Mouse (Mus musculus) G1E (cell line): ENCODE measurements around the gene Zfp653. TPM values are rescaled to one million over a fixed set of nuclear protein-coding genes. Genes with fewer than 3 reads are reported as not detected.

Source experiments
- ATAC-seq: 2 replicates; pipeline ENCODE4 v1.8.0; 2016; ENCODE audit warnings: mild to moderate bottlenecking; ENCODE audit not compliant: insufficient number of reproducible peaks, poor library complexity, low FRiP score, severe bottlenecking; ENCODE audit errors: extremely low read depth
- DNase-seq: peaks from one replicate; pipeline ENCODE4 v3.0.0; 2012; ENCODE audit warnings: low spot score
- H3K27me3 ChIP-seq: 2 replicates; pipeline ENCODE4 v1.6.1; 2012; ENCODE audit warnings: mild to moderate bottlenecking, low read length, inconsistent platforms; ENCODE audit not compliant: insufficient read depth
- H3K36me3 ChIP-seq: replicated peaks from 2 replicates; pipeline ENCODE3; 2012; ENCODE audit warnings: mild to moderate bottlenecking, inconsistent platforms
- H3K4me1 ChIP-seq: 2 replicates; pipeline ENCODE4 v1.6.1; 2012; ENCODE audit warnings: low read depth, low read length, inconsistent platforms, mixed read lengths; ENCODE audit not compliant: insufficient read depth
- H3K4me3 ChIP-seq: 2 replicates; pipeline ENCODE4 v1.5.1; 2012; ENCODE audit warnings: low read depth, mild to moderate bottlenecking, inconsistent platforms, low read length, moderate library complexity, mixed read lengths
- H3K9me3 ChIP-seq: replicated peaks from 2 replicates; pipeline ENCODE4 v1.6.1; 2012; ENCODE audit warnings: inconsistent platforms
- CTCF ChIP-seq: IDR thresholded peaks from 2 replicates; pipeline ENCODE4 v1.5.1; 2012; ENCODE audit warnings: low read depth, low read length, inconsistent platforms, mixed read lengths
- GATA1 ChIP-seq: IDR thresholded peaks from 2 replicates; pipeline ENCODE4 v1.6.1; 2012; ENCODE audit warnings: borderline replicate concordance, low read length, inconsistent platforms, mixed read lengths
- GATA2 ChIP-seq: IDR thresholded peaks from 2 replicates; pipeline ENCODE4 v1.6.1; 2012; ENCODE audit warnings: low read depth, low read length, inconsistent platforms, borderline replicate concordance
- POLR2AphosphoS5 ChIP-seq: IDR thresholded peaks from 2 replicates; pipeline ENCODE4 v1.6.1; 2012; ENCODE audit warnings: low read depth, low read length, inconsistent platforms; ENCODE audit not compliant: insufficient replicate concordance
- TAL1 ChIP-seq: conservative IDR thresholded peaks from 2 replicates; pipeline ENCODE4 v1.6.1; 2012; ENCODE audit warnings: low read depth, low read length, inconsistent platforms, mixed read lengths
- polyA plus RNA-seq: library from polyadenylated mRNA; stranded (reverse); fragments of >175 nt; gene quantifications from 2 replicates; pipeline ENCODE4 v1.2.3, GENCODE M21; 2012
- total RNA-seq, 2 experiments: library from RNA; stranded (forward) in 1 of 2; stranded (reverse) in 1 of 2; fragments of 200-1000 nt in 1 of 2; fragments of >200 nt in 1 of 2; fragmentation: Nextera tagmentation in 1 of 2; gene quantifications; 2 replicates each; pipeline ENCODE4 v1.2.3; 2014 to 2017

The Zfp653 gene
- 7.3 and 10.5 TPM in 2 replicates for total RNA-seq (2014; fragmentation: Nextera tagmentation)
- total RNA-seq (2017), result 9.1 and 11.3 TPM in 2 replicates
- 19.0 and 22.4 TPM in 2 replicates for polyA plus RNA-seq

GRCm38 (mm10) chr9:22070791-22071573 lies at the start of gene Zfp653, which contains the start of gene Gm49318:
Gene Zfp653, minus strand, starts transcription at chr9:22071376.
Gene Gm49318, minus strand, starts transcription at chr9:22071259.
- DNase-seq (peak; percentile 97), ATAC-seq (peak; percentile 94)
- H3K36me3 ChIP-seq, result peaks cover 82% of the 10 kb centered on the region
- H3K9me3 ChIP-seq, result no peaks in the 10 kb centered on the region
- no peak for TF ChIP-seq POLR2AphosphoS5
- TF ChIP-seq GATA2, result no peak
- TF ChIP-seq GATA1, result no peak
- TF ChIP-seq CTCF, result no peak
- no peak for TF ChIP-seq TAL1
- peaks cover 29% of the 10 kb centered on the region for H3K4me1 ChIP-seq
- peak within 1 kb of the TSS; percentile 87 for H3K4me3 ChIP-seq
- no peaks in the 10 kb centered on the region for H3K27me3 ChIP-seq

- DNase-seq (no peak), ATAC-seq (no peak)
- H3K27me3 ChIP-seq, result no peaks in the 10 kb centered on the region
- H3K4me3 ChIP-seq, result no peak overlapping the region
- peaks cover 10% of the 10 kb centered on the region for H3K36me3 ChIP-seq
- H3K4me1 ChIP-seq, result peaks cover 81% of the 10 kb centered on the region
- TF ChIP-seq POLR2AphosphoS5, result no peak
- no peak for TF ChIP-seq GATA2
- TF ChIP-seq GATA1, result no peak
- TF ChIP-seq CTCF, result no peak
- TF ChIP-seq TAL1, result no peak
- 0 out of 2 replicates have a peak, but pooled peaks cover 2% of the 10 kb centered on the region for H3K9me3 ChIP-seq
Measured at GRCm38 (mm10) chr9:22119543-22119942, 48.4 kb upstream of the Zfp653 start.

- ATAC-seq (no peak), DNase-seq (no peak)
- TF ChIP-seq POLR2AphosphoS5, result no peak
- no peak for TF ChIP-seq CTCF
- no peak for TF ChIP-seq TAL1
- no peak for TF ChIP-seq GATA1
- no peaks in the 10 kb centered on the region for H3K27me3 ChIP-seq
- 0 out of 2 replicates have a peak, but pooled peaks cover 2% of the 10 kb centered on the region for H3K9me3 ChIP-seq
- peak overlapping the region; percentile 87; the same call in 1 of the 2 replicates for H3K4me3 ChIP-seq
- peaks cover 26% of the 10 kb centered on the region for H3K36me3 ChIP-seq
- H3K4me1 ChIP-seq, result peaks cover 78% of the 10 kb centered on the region
Measured at GRCm38 (mm10) chr9:22117754-22118456, 46.7 kb upstream of the Zfp653 start.

GRCm38 (mm10) chr9:22116740-22117426 lies 45.7 kb upstream of the Zfp653 start, which contains the start of gene Elof1:
Gene Elof1, minus strand, starts transcription at chr9:22117172.
- ATAC-seq, result peak; percentile 91
- Histone ChIP-seq H3K36me3 (peaks cover 37% of the 10 kb centered on the region), H3K27me3 (no peaks in the 10 kb centered on the region), H3K4me3 (peak within 1 kb of the TSS; percentile 87), H3K9me3 (0 out of 2 replicates have a peak, but pooled peaks cover 2% of the 10 kb centered on the region), H3K4me1 (peaks cover 68% of the 10 kb centered on the region)
- TF ChIP-seq CTCF (no peak), TAL1 (no peak), POLR2AphosphoS5 (no peak), GATA2 (no peak), GATA1 (no peak)
- DNase-seq, result peak; percentile 88

- DNase-seq, result no peak
- TF ChIP-seq GATA1 (no peak), CTCF (no peak), TAL1 (no peak), GATA2 (no peak), POLR2AphosphoS5 (no peak)
- Histone ChIP-seq H3K27me3 (no peaks in the 10 kb centered on the region), H3K4me1 (peaks cover 61% of the 10 kb centered on the region), H3K36me3 (peaks cover 45% of the 10 kb centered on the region), H3K9me3 (0 out of 2 replicates have a peak, but pooled peaks cover 2% of the 10 kb centered on the region), H3K4me3 (peak overlapping the region; percentile 87)
- ATAC-seq, result no peak
Measured at GRCm38 (mm10) chr9:22116086-22116485, 44.9 kb upstream of the Zfp653 start.
